Mouse (Mus musculus) urinary bladder, adult 2 months (tissue): Measurements from ENCODE around the gene Eif5a. TPM values are rescaled to one million over a fixed set of nuclear protein-coding genes. Genes with fewer than 3 reads are reported as not detected.
"Not testable (repeated sequence)": the region's sequence is repeated elsewhere in the genome, so short reads cannot be mapped to it uniquely, and the experiment has no call there.

Source experiments
- DNase-seq: peaks from one replicate; pipeline ENCODE4 v3.0.0; 2022; ENCODE audit warnings: low spot score
- polyA plus RNA-seq: library from polyadenylated mRNA; depleted of rRNA; stranded (reverse); fragments of >200 nt; gene quantifications from 2 replicates; pipeline ENCODE4 v1.2.3, GENCODE M21; 2012

Gene Eif5a
- polyA plus RNA-seq, 1 experiment, result 624 TPM

- no peak for DNase-seq
These were observed 426 bp upstream of the Eif5a start for GRCm38 (mm10) chr11:69922012-69922756.

- DNase-seq, result no peak
These were observed 1.3 kb downstream of the Eif5a start for GRCm38 (mm10) chr11:69920266-69921031.

GRCm38 (mm10) chr11:69919661-69920265 is 2.0 kb downstream of the Eif5a start:
- no peak for DNase-seq

- DNase-seq, result no peak
These were observed 2.7 kb downstream of the Eif5a start for GRCm38 (mm10) chr11:69919053-69919452.

GRCm38 (mm10) chr11:69918118-69918517 is 3.6 kb downstream of the Eif5a start:
- DNase-seq, result no peak

GRCm38 (mm10) chr11:69917379-69917948 is 4.3 kb downstream of the Eif5a start:
- no peak for DNase-seq

- not testable (repeated sequence) for DNase-seq
These were observed 4.9 kb downstream of the Eif5a start for GRCm38 (mm10) chr11:69916652-69917378.

- no peak for DNase-seq
These were observed 5.8 kb downstream of the Eif5a start for GRCm38 (mm10) chr11:69915667-69916627.

- DNase-seq, result no peak
These were observed 6.8 kb downstream of the Eif5a start for GRCm38 (mm10) chr11:69914917-69915430.

GRCm38 (mm10) chr11:69914372-69914764 is 7.4 kb downstream of the Eif5a start:
- no peak for DNase-seq

GRCm38 (mm10) chr11:69913554-69914371 is 8.0 kb downstream of the Eif5a start, which contains the start of gene Gps2:
Gene Gps2, plus strand, starts transcription at chr11:69913888.
- peak; percentile 89 for DNase-seq

GRCm38 (mm10) chr11:69912716-69913530 is 8.8 kb downstream of the Eif5a start:
- DNase-seq, result no peak

GRCm38 (mm10) chr11:69911701-69912100 is 10.1 kb downstream of the Eif5a start:
- no peak for DNase-seq

- no peak for DNase-seq
These were observed 10.8 kb downstream of the Eif5a start for GRCm38 (mm10) chr11:69910781-69911560.

- DNase-seq, result no peak
These were observed 11.6 kb downstream of the Eif5a start for GRCm38 (mm10) chr11:69910177-69910576.

GRCm38 (mm10) chr11:69909174-69909573 is 12.6 kb downstream of the Eif5a start:
- DNase-seq, result no peak

GRCm38 (mm10) chr11:69908645-69909044 is 13.1 kb downstream of the Eif5a start:
- DNase-seq, result no peak

- no peak for DNase-seq
These were observed 17.4 kb downstream of the Eif5a start for GRCm38 (mm10) chr11:69904311-69904710.
